Mouse (Mus musculus) testis, adult 10 weeks (tissue): ENCODE data around the gene Klc4. TPM values are rescaled to one million over a fixed set of nuclear protein-coding genes. Genes with fewer than 3 reads are reported as not detected.

ENCODE experiments used
- polyA plus RNA-seq: library from polyadenylated mRNA; stranded (reverse); fragments of 350-450 nt; fragmentation: Illumina TruSeq; extraction: RNeasy Lipid Tissue Mini Kit (QIAGEN cat#74804); gene quantifications from one replicate; pipeline ENCODE4 v1.2.3, GENCODE M21; 2014; ENCODE audit warnings: low read depth, low replicate concordance

Gene Klc4
- polyA plus RNA-seq, result 0.22 TPM

DNA sequence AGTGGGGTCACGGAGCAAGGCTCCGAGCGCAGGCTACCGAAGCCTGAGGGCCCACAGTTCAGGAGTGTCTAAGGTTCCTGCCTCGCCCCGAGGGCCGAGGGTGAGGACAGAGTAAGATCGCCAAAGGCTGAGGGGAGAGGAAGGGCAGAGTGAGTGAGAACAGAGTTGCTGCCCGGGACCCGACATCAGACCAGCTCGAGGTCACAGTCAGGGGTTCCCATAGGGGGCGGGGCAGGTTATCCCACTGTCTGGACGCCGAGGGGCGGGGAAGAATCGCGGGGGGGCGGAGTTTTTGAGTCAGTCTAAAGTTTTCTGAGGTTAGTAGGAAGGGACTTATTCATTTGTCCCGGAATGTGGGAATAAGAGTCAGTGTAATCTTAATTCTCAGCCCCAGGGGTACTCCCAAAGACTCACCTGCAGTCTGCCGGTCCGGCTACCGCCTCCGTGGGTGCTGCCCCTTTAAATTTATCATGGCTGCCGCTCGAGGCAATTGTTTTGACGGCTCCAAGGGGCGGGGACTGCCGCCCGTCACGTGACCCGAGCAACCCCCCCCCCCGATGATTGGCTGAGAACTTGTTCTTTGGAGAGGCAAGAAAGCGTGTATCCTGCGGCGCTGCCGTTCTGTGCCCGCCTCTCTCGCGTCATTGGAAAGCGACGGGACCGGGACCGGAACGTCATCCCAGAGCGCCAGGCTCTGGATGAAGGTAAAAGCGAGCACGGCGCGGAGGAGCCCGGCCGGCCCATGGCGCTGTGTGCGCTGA, at the start of gene Klc4, which contains the start of gene Mrpl2:
Gene Klc4 (minus strand): TSS at position 462 of the 761 bp plus-strand sequence.
Gene Mrpl2 (plus strand): TSS at position 669 of the 761 bp plus-strand sequence.

DNA sequence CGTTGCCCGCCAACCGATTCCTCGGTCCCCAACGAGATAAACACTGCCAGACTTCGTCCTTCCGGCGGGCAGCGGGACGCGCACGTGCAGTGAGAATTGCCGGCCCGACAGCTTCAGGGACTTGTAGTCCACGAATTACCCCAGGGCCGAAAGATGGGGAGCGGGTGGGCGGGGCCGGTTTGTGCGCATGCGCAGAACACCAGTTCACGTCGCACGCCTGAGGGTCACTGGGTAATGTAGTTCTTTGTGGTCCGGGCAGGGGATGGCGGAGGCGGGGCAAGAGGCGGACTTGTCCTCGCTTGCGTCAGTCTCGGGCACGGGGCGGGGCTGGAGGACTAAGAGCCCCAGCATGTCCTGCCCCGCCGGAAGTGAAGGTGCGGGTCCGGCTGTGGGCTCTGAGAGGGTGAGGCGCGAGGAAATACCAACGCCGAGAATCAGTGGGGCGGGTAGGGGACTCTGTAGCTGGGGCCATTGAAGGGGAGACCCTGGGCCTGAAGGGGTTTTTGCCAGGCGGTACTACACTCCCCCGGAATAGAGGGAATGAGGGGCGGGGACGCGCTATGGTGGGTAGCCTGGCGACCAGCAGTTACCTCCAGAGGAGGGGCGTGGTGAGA, 35.0 kb upstream of the Klc4 start, which contains the start of gene Klhdc3:
Gene Klhdc3 (minus strand): TSS at position 155 of the 614 bp plus-strand sequence.

DNA sequence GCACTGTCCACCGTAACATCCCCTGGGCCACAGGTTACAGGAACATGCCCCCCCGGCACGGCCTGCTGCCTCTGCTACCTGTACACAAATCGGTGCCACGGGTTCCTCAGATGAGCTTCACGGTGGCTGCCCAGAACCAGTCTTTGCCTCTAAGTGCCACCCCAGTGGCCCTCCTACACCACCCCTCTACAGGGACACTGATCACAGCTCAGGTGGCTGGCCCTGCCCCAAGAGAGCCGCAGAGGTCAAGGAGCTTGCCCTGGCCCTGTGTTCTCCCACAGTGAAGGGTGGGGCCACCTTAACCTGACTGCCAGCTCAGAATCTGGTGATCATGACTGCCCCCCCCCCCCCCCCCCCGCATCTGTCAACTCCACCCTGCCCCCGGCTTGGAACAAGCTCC, 32.6 kb upstream of the Klc4 start, which contains the start of gene Mea1:
Gene Mea1 (plus strand): TSS at position 378 of the 400 bp plus-strand sequence.

DNA sequence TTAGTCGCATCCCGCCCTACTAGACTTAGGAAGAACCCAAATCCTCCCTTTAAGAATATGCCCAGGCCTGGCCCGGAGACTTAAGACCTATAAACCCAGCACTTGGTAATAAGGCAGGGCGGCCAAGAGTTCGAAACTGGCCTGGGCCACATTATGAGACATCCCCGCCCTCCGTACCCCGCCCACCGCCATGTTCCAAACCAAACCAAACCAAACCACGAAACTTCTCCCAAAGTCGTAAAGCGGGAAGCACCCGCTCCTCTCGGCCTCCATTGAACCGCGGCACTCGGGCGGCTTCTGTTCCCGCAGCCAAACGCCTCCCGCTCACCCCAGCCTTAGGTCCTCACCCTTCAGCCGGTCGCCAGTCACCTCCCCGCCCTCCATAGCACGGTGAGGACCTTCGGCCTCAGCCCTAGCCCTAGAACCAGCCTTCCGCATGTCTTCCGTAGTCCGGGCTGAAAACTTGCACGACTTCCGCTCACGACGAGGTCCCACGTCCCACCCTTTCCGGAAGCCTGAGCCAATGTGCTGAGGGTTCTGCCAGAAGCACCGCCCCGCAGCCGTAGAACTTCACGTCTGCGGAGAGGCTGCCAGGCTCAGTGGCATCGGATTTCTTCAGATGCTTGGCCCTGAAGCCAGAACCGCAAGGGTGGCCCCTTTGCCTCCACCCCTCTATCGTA, 28.2 kb upstream of the Klc4 start, which contains the start of gene Rrp36:
Gene Rrp36 (minus strand): TSS at position 503 of the 680 bp plus-strand sequence.

DNA sequence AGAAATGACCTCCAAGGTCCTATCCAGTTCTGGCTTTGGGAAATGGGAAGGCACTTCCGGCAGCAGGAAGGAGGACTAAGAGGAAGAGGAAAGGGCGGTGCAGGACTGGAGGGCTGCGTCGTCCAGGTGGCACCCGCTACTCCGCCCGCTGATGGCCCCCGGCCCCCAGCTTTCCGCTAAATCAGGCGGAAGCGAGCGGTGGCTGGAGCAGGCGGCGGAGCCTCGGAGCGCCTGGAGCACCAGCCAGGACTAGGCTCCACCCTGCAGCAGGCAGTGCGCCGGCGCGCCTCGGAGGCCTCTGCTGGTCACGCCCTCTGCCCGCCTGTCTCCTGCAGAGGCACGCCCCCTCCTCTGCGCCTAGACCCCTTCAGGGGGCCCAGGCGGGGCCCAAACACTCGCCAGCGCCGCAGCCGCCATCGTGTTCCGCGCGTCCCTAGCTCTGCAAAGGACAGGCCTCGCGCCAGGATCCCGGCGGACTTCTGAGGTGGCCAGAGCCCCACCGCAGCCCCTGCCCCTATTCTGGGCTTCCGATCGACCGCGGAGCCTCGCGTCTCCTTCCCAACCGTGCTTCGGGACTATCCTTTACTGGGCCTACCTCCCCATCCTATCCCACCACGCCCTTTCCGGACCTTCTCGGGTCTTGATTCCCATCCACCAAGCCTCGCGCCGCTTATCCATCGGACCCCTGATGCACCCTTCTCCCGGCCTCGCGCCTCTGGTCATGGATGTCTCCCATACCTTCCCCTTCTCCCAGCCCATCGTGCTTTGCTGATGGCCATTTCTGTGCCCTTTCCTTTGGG, 4.6 kb upstream of the Klc4 start, which contains the start of gene Cul7:
Gene Cul7 (plus strand): TSS at position 106 of the 800 bp plus-strand sequence.

DNA sequence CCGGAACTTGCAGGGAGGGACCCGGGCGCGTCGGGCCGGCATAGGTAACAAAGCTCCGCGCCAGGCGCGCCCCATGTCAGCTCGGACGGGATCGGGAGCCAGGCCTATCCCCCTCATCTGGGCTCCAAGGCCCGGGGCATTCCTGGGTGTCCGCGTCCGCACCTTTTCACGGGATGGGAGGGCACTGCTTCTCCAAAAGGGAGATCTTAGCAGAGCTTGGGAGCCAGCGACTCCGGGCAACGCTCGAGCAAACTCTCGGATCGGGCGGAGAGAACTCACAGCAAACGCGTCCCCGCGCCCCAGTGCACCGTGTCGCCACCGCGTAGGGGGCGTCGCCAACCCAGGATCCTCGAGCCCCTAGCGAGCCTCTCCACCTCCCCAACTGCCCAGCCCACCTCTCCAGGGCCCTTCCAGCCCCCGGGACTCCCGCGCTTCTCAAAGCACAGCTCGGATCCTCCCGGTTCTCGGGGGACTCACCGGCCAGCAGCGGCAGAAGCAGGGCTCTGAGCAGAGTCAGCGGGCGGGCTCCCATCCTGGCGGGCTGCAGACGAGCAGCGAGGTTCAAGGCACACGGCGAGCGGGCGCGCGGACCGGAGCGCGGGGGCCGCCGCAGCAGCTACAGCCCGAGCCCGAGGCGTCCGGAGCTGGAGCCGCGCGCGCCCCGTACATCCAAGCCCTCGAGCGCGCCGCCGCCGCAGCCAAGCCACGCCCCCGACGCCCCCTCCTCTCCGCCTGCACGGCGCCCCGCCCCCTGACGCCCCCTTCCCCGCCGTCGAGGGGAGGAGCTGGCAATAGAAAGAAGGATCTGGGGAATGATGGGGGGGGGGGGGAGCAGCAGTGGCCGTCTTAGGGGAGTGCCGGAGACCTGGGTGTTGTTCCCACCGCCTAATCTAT, 16.8 kb downstream of the Klc4 start, which contains the start of gene Ptk7:
Gene Ptk7 (minus strand): TSS at position 714 of the 894 bp plus-strand sequence.

Other genes with a start within 250 kb of the Klc4 start
- 0.83 TPM for gene Crip3, start 217.1 kb downstream of the Klc4 start, polyA plus RNA-seq
- not detected for gene Slc22a7, start 207.6 kb downstream of the Klc4 start, polyA plus RNA-seq
- 3.8 TPM for gene Ttbk1, start 158.3 kb downstream of the Klc4 start, polyA plus RNA-seq
- 3.1 TPM for gene Dnph1, start 149.3 kb downstream of the Klc4 start, polyA plus RNA-seq
- gene Cul9, start 99.6 kb downstream of the Klc4 start, polyA plus RNA-seq, result 2.6 TPM
- gene Srf, start 89.8 kb downstream of the Klc4 start, polyA plus RNA-seq, result 0.36 TPM
- gene Ptk7, start 16.5 kb downstream of the Klc4 start, polyA plus RNA-seq, result 0.04 TPM
- 1.8 TPM for gene Mrpl2, start 207 bp upstream of the Klc4 start, polyA plus RNA-seq
- 0.11 TPM for gene Cul7, start 4.3 kb upstream of the Klc4 start, polyA plus RNA-seq
- 1.1 TPM for gene Rrp36, start 28.3 kb upstream of the Klc4 start, polyA plus RNA-seq
- gene Mea1, start 32.8 kb upstream of the Klc4 start, polyA plus RNA-seq, result 131 TPM
- 36.7 TPM for gene Klhdc3, start 34.9 kb upstream of the Klc4 start, polyA plus RNA-seq
- gene Ppp2r5d, start 59.1 kb upstream of the Klc4 start, polyA plus RNA-seq, result 2.8 TPM
- 0.85 TPM for gene Pex6, start 65.4 kb upstream of the Klc4 start, polyA plus RNA-seq
- gene Gnmt, start 83.1 kb upstream of the Klc4 start, polyA plus RNA-seq, result not detected
- 0.95 TPM for gene Cnpy3, start 106.2 kb upstream of the Klc4 start, polyA plus RNA-seq
- not detected for gene Ptcra, start 117.7 kb upstream of the Klc4 start, polyA plus RNA-seq
- gene 2310039H08Rik, start 126.6 kb upstream of the Klc4 start, polyA plus RNA-seq, result 14.5 TPM
- 20.1 TPM for gene Rpl7l1, start 136.7 kb upstream of the Klc4 start, polyA plus RNA-seq
- 7.7 TPM for gene Bicral, start 212.5 kb upstream of the Klc4 start, polyA plus RNA-seq
- gene Tbcc, start 244.7 kb upstream of the Klc4 start, polyA plus RNA-seq, result 7.8 TPM